Mouse (Mus musculus) forelimb bud, embryonic 11.5 days (tissue): ENCODE data around the gene Nfic.

Experiments
- DNase-seq: peaks from one replicate; pipeline ENCODE4 v3.0.0-alpha.2; 2012; ENCODE audit warnings: low read depth, low spot score

Gene Nfic

GRCm38 (mm10) chr10:81455181-81455895 lies at the start of gene Nfic:
Nfic (minus strand) TSS chr10:81455635.
- no peak for DNase-seq

GRCm38 (mm10) chr10:81502658-81503057 lies 47.2 kb upstream of the Nfic start:
- peak; percentile 68 for DNase-seq

DNA sequence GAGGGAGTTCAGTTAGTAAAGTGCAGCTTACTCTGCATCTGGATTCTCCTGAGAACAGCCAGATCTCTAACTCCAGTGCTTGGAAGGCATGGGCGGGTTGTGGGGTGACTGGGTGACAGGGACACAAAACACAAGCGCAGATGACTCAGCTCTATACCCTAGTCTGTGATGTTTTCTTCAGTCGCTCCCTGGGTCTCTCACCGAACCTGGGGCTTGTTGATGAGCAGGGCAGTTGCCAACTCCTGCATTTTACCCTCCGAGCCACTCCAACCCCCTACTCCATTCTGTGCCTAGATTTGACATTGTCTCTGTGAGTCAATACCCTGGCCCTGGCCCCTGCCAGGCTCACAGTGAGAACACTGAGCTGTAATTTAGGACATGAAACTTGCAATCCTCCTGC lies 46.4 kb upstream of the Nfic start:
- DNase-seq, result no peak

- DNase-seq, result no peak
Measured at GRCm38 (mm10) chr10:81500032-81500431, 44.6 kb upstream of the Nfic start, which contains the start of gene S1pr4. S1pr4 (minus strand) TSS chr10:81500132.

DNA sequence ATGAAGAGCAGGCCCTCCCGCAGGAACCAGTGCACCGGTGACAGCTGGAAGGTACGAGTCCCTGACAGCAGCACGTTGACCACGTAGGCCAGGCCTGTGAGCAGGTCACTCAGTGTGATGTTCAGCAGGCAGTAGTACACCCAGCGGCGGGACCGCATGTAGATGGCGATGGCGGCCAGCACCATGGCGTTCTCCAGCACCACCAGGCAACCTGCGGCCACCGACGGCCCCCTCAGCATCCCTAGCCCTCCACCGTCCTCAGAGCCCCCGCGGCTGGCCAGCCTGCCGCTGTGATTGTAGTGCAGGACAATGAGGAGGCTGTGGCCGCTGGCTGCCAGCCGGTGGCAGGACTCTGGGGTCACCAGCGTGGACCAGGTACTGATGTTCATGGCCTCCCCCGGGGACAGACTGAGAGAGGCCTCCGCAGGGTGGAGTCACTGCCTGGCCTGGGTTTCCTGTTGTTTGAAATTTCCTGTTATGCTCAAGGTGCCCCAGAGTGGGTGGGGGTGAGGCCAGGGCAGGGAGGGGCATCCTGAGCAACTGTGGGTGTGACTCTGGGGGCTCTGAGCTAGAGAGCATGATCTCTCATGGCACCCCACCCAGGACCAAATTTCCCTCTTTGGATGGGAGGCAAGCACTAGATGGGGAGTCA lies 43.9 kb upstream of the Nfic start:
- DNase-seq, result no peak

GRCm38 (mm10) chr10:81498316-81499249 lies 43.1 kb upstream of the Nfic start:
- no peak for DNase-seq

GRCm38 (mm10) chr10:81497401-81498270 lies 42.2 kb upstream of the Nfic start:
- no peak for DNase-seq

- DNase-seq, result no peak
Measured at GRCm38 (mm10) chr10:81496969-81497368, 41.5 kb upstream of the Nfic start.

DNA sequence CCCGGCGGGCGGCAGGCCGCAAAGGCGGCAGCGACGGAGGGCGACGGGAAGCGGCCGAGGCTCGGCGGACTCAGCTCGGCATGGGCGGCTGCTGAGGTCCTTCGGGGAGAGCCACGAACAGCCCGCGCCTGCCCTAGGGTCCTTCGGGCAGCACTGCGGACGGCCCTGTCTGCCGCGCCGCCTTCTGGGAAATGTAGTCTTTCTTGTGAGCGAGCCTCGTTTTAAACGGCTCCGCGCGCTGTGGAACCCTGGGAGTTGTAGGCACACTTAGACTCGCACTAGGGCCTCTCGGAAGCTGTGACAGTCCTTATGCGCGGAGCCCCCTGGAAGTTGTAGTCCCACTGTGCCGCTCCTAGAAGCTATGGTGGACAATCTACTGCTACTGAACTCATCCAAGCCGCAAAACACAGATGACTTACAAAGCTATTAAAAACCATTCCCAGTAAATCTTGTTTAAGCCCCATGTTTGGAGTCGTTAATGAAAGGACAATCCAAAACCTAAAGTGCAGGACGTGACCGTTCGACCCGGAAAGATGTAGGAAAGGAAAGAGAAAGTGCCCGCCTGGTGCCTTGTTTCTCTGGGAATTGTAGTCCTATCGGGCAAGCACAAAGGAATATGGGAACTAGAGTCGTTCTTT lies 40.9 kb upstream of the Nfic start, which contains the start of gene Ncln:
Gene Ncln, minus strand, starts transcription at position 129 of the 638 bp plus-strand sequence.
- peak; percentile 99 for DNase-seq

GRCm38 (mm10) chr10:81495616-81496263 lies 40.3 kb upstream of the Nfic start:
- DNase-seq, result no peak

- no peak for DNase-seq
Measured at GRCm38 (mm10) chr10:81495151-81495550, 39.7 kb upstream of the Nfic start.

- DNase-seq, result no peak
Measured at GRCm38 (mm10) chr10:81494260-81495041, 39.0 kb upstream of the Nfic start.

- DNase-seq, result no peak
Measured at GRCm38 (mm10) chr10:81493601-81494220, 38.3 kb upstream of the Nfic start.

- no peak for DNase-seq
Measured at GRCm38 (mm10) chr10:81492606-81493240, 37.3 kb upstream of the Nfic start.

DNA sequence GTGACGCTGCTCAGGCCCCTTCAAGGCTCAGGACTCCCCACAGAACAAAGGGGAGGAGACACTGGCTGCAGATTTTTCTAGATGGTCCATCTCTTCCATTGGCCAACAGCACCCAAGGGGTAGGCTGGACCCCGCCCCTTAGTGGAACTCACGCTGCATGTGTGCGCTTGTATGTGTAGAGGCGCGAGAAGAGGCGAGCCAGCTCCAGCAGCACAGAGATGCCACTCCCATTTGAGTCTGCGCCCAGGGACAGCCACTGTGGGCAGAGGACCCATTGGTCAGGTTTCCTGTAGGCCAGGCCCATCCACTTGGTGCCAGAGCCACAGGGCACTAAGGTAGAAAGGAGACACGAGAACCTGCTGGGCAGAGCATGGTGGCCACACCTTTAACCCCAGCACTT lies 35.6 kb upstream of the Nfic start:
- DNase-seq, result no peak

DNA sequence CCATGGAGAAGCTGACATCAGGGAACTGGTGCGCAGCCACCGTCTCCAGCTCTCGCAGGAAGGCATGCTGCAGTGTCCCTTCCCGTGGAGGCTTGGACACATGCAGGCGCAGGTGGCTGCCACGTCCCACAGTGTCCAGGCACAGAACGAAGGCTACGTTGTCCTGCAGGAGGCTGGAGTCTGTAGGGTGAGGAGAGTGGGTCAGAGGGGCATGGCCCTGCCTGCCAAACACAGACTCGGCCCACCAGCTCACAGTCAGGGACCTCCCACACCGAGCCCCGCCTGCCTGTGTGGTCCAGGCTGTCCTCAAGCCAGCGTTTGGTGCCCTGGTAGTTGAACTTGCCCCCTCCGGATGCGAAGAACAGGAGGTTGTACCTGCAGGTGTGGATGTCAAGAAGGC lies 34.5 kb upstream of the Nfic start:
- DNase-seq, result no peak

GRCm38 (mm10) chr10:81488081-81488480 lies 32.6 kb upstream of the Nfic start:
- DNase-seq, result no peak

GRCm38 (mm10) chr10:81486496-81486895 lies 31.1 kb upstream of the Nfic start:
- no peak for DNase-seq
